Mouse (Mus musculus) bone marrow, adult 2 months (tissue): ENCODE data around the gene Col25a1. TPM values are rescaled to one million over a fixed set of nuclear protein-coding genes. Genes with fewer than 3 reads are reported as not detected.

Source experiments
- H3K27ac ChIP-seq: fragments of 200-500 bp; 2 replicates; pipeline ENCODE4 v1.5.1; 2012; ENCODE audit warnings: low read depth, mild to moderate bottlenecking, control low read depth, inconsistent platforms, low read length; ENCODE audit not compliant: control insufficient read depth, poor library complexity, insufficient read depth
- H3K4me1 ChIP-seq: fragments of 200-500 bp; 2 replicates; pipeline ENCODE4 v1.6.1; 2011; ENCODE audit warnings: low read length; ENCODE audit not compliant: control insufficient read depth, insufficient read depth
- H3K4me3 ChIP-seq: fragments of 200-500 bp; replicated peaks from 2 replicates; pipeline ENCODE3; 2011; ENCODE audit warnings: mild to moderate bottlenecking, low read depth, low read length, control low read depth; ENCODE audit not compliant: control insufficient read depth
- CTCF ChIP-seq: fragments of 200-500 bp; IDR thresholded peaks from 2 replicates; pipeline ENCODE4 v1.5.1; 2011; ENCODE audit warnings: low read length, control low read depth; ENCODE audit not compliant: control insufficient read depth, insufficient read depth
- POLR2A ChIP-seq: fragments of 200-500 bp; IDR thresholded peaks from 2 replicates; pipeline ENCODE4 v1.6.1; 2011; ENCODE audit warnings: low read depth, mild to moderate bottlenecking, control low read depth, low read length, borderline replicate concordance; ENCODE audit not compliant: control insufficient read depth
- WGBS: fragments of 180-500 bp; shearing (Covaris S2); methylation state at CpG from one replicate; pipeline ENCODE4 v1.1.7; 2018; 5-methylcytosine and 5-hydroxymethylcytosine counted together
- polyA plus RNA-seq: library from polyadenylated mRNA; stranded (reverse); fragments of >200 nt; gene quantifications from 2 replicates; pipeline ENCODE4 v1.2.4, GENCODE M21; 2011; ENCODE audit warnings: low replicate concordance; ENCODE audit not compliant: missing spikeins, insufficient read depth, insufficient read length

Col25a1 gene
- polyA plus RNA-seq, 1 experiment, result not detected

GRCm38 (mm10) chr3:130149180-130149579 lies 17.9 kb downstream of the Col25a1 start:
- Histone ChIP-seq H3K4me1 (no peaks in the 10 kb centered on the region), H3K27ac (no peak overlapping the region), H3K4me3 (no peak overlapping the region)
- 34% methylated on average over 1 of the region's 1 CpGs for WGBS
- TF ChIP-seq POLR2A (no peak), CTCF (no peak)

GRCm38 (mm10) chr3:130153117-130153516 lies 21.8 kb downstream of the Col25a1 start:
- Histone ChIP-seq H3K4me1 (no peaks in the 10 kb centered on the region), H3K4me3 (no peak overlapping the region), H3K27ac (no peak overlapping the region)
- no peak for TF ChIP-seq CTCF
- TF ChIP-seq POLR2A, result no peak
- 64% methylated on average over 3 of the region's 3 CpGs for WGBS

GRCm38 (mm10) chr3:130157551-130157950 lies 26.2 kb downstream of the Col25a1 start:
- H3K27ac ChIP-seq, result no peak overlapping the region
- H3K4me3 ChIP-seq, result no peak overlapping the region
- TF ChIP-seq CTCF, result no peak
- TF ChIP-seq POLR2A, result no peak
- 71% methylated on average over 3 of the region's 3 CpGs for whole genome bisulfite sequencing
- no peaks in the 10 kb centered on the region for H3K4me1 ChIP-seq

GRCm38 (mm10) chr3:130159906-130160305 lies 28.6 kb downstream of the Col25a1 start:
- Histone ChIP-seq H3K4me3 (no peak overlapping the region), H3K27ac (no peak overlapping the region), H3K4me1 (no peaks in the 10 kb centered on the region)
- TF ChIP-seq POLR2A, result no peak
- TF ChIP-seq CTCF, result no peak
- 70% methylated on average over 4 of the region's 4 CpGs for WGBS

GRCm38 (mm10) chr3:130160902-130161301 lies 29.6 kb downstream of the Col25a1 start:
- no peak overlapping the region for H3K27ac ChIP-seq
- no peak overlapping the region for H3K4me3 ChIP-seq
- 47% methylated on average over 4 of the region's 4 CpGs for WGBS
- no peaks in the 10 kb centered on the region for H3K4me1 ChIP-seq
- TF ChIP-seq CTCF (no peak), POLR2A (no peak)

GRCm38 (mm10) chr3:130161323-130161917 lies 30.1 kb downstream of the Col25a1 start:
- 75% methylated on average over 13 of the region's 13 CpGs for WGBS
- H3K4me1 ChIP-seq, result no peaks in the 10 kb centered on the region
- H3K4me3 ChIP-seq, result no peak overlapping the region
- TF ChIP-seq POLR2A, result no peak
- no peak for TF ChIP-seq CTCF
- no peak overlapping the region for H3K27ac ChIP-seq

- no peak overlapping the region for H3K4me3 ChIP-seq
- WGBS, result 58% methylated on average over 4 of the region's 4 CpGs
- no peak overlapping the region for H3K27ac ChIP-seq
- TF ChIP-seq CTCF (no peak), POLR2A (no peak)
- H3K4me1 ChIP-seq, result no peaks in the 10 kb centered on the region
Observed at GRCm38 (mm10) chr3:130166875-130167274, 35.6 kb downstream of the Col25a1 start.

- no peak for TF ChIP-seq POLR2A
- TF ChIP-seq CTCF, result no peak
- Histone ChIP-seq H3K4me3 (no peak overlapping the region), H3K27ac (no peak overlapping the region), H3K4me1 (no peaks in the 10 kb centered on the region)
- 49% methylated on average over 17 of the region's 17 CpGs for WGBS
Observed at GRCm38 (mm10) chr3:130172764-130173163, 41.5 kb downstream of the Col25a1 start.
